Mouse (Mus musculus): Measurements from ENCODE around the gene Nudt8. TPM values are rescaled to one million over a fixed set of nuclear protein-coding genes. Genes with fewer than 3 reads are reported as not detected.

Nudt8 gene
- 19.1 TPM for polyA plus RNA-seq (2014; fragmentation: Illumina TruSeq; extraction: RNeasy Lipid Tissue Mini Kit (QIAGEN cat#74804); ENCODE audit: insufficient read depth, low read depth, low replicate concordance)

DNA sequence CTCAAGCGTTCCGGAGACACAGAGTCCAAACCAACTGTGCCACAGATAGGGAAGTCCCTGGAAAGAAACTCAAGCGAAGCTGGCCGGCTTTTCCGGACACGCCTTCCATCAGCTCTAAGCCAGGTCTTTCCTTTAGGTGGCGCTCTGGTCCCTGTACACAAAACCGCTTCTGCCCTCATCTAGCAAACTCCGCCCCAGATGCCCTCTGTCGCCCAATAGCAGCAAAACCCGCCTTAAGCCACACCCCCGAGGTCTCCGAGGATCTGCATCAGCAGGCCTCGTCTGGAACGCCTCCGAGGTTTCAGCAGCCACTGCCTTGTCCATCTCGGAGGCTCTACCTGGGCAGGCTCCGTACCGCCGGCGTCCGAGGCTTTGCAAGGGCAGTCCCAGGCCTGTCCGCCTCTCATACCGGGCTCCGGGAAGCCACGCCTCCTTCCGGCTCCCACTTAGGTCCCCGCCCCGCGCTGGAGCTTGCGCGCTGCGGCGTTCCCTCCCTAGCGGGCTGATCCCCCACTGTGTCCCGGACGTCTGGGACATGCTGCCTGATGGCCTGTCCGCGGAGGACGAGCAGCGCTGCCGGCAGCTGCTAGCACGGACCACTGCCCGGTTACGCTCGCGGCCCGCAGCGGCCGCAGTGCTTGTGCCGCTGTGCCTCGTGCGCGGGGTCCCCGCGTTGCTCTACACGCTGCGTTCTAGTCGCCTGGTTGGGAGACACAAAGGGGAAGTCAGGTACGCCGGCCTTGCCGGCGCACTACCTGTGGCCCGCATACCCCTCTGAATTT lies at the start of gene Nudt8, which contains the start of gene Gm49405:
TSS of gene Nudt8 (plus strand) at position 462 of the 782 bp plus-strand sequence.
TSS of gene Gm49405 (plus strand) at position 508 of the 782 bp plus-strand sequence.

DNA sequence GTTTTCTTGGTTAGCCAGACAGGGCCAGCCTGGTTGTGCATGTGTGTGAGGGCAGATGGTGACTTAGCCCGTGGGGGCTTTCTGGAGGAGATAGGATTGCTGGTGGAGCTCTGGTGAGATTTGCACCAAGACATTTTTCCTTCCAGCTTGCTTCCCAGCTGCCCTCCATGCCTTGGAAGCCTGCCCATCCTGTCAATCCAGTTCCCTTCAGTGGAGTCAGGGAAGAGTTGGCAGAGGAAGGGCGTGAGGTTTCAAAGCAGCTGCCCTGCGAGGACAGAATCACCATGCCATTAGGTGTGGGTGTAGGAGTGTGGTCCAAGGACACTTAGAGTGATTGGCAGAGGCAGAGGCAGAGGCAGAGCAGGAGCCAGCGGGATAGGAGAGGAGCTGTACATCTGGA lies 41.9 kb upstream of the Nudt8 start, which contains the start of gene Aldh3b3:
TSS of gene Aldh3b3 (plus strand) at position 176 of the 400 bp plus-strand sequence.

DNA sequence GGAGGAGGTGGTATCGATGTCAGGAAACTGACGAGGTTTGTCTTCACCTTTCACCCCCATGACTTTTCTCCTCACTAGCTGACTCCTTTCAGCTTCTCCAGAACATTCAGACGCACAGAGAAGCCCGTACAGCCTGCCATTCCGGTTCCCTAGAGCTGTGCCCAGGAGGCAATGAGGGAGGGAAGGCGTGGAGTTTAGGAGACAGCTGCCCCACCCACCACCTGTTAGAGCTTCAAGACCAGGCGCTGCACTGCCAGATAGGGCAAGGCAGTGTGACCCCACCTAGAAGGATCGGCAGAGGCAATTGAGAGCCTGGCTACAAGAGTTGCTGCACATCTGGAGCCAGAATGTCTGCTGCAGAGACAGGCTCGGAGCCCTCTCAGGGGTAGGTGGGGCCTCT lies 28.2 kb upstream of the Nudt8 start, which contains the start of gene Aldh3b2:
TSS of gene Aldh3b2 (plus strand) at position 100 of the 400 bp plus-strand sequence.

DNA sequence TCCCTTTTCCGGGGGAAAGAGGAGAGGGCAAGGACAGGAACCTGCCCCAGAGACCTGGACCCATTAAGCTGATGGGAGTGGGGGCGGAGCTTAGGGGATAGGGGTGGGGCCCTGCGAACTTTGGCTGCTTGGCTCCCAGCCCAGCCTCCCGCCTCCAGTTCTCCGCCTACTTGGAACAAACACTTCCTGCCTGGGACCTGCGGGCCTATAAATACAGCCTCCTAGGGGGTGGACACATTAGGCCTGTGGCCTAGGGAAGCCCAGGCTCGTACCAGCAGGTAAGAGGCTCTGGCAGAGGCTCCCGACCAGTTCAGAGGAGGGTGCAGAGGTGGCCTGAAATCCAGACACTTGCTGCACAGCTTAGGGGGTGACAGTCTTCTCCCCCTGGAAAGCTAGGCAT lies 14.0 kb upstream of the Nudt8 start, which contains the start of gene Acy3:
TSS of gene Acy3 (plus strand) at position 237 of the 400 bp plus-strand sequence.

DNA sequence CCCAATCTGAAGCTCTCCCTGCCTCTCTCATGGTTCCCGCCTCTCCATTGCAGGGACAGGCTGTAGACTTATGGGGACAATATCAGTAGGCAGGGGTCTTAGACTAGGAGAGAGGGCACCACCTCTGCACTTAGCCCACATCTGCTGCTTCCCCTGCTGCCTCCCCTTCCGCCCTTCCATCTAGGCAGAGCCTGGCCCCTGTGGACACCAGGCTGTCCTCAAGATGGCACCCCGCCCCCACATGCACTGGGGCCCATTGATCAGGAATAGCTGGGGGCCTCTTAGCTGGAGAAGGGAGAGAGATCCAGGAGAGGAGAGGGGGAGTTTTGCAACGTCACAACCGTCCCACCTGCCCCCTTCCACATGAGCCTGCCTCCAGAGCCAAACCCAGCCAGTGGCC lies 8.0 kb upstream of the Nudt8 start, which contains the start of gene Tbx10:
TSS of gene Tbx10 (plus strand) at position 337 of the 400 bp plus-strand sequence.

DNA sequence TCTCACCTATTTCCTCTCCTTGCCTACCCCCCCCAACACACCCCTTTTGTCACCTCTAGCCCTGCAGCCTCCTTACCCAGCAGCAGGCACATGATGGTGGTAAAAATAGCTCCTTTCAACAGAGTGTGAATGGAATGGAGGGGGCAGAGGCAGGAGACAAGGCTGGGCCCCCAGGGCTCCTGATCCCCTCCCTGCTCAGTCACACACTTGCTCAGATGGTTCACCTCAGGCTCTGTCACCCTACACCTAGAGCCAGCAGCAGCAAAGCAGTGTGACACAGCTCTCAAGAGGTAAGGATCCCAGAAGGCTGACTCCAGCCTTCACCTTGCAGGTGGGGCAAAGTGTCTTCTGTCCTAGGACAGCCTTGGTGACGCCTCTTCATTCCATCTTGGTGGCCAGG lies 2.7 kb downstream of the Nudt8 start, which contains the start of gene Doc2g:
TSS of gene Doc2g (plus strand) at position 202 of the 400 bp plus-strand sequence.

DNA sequence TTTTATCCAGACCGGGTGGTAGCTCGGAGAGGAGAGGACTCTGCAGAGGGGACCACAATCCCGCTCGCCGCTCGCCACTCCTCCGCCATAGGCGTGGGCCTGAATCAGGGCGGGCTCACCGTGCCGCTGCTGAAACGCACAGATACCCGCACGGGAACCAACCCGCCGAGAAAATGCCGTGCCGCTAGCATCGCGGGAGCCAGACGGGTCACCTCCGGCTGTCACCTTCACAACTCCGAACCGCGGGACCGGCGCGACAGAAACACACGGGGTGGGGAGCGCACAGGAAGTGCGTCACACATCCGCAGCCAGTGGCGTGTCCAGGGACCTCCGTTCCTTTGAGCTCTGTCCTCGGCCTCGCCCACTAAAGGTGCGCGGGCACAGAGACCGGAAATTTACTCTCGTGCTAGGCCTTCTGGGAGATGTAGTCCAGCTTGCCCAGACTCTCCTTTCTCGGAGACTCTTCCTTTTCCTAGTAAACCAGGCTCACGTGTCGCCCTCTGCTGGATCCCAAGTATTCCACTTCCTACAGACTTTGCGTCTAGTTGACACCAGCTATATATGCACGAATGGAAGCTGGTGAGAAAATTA lies 12.1 kb downstream of the Nudt8 start, which contains the start of gene Ndufv1:
TSS of gene Ndufv1 (minus strand) at position 375 of the 591 bp plus-strand sequence.

DNA sequence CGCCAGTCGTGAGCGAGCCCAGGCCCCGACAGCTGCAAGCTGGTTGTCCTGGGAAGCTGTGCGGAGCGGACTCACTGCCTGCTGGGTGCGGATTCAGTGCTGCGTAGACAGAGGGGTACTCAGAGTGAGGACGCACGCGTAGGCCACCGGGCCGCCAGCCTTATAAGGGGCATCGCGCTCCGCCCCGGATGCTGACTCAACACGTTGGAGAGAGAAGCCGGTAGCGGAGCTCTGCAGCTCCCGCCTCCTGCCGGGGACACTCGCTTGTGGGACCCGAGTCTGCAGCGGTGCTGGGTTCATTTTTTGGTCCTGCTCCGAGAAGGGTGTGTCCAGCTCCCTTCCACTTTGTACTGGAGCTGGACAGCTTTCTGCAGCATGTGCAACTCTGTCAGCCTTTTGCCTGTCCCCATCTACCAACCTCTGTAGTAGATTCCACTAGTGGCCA lies 37.4 kb downstream of the Nudt8 start, which contains the start of gene Gstp1:
TSS of gene Gstp1 (minus strand) at position 198 of the 445 bp plus-strand sequence.

DNA sequence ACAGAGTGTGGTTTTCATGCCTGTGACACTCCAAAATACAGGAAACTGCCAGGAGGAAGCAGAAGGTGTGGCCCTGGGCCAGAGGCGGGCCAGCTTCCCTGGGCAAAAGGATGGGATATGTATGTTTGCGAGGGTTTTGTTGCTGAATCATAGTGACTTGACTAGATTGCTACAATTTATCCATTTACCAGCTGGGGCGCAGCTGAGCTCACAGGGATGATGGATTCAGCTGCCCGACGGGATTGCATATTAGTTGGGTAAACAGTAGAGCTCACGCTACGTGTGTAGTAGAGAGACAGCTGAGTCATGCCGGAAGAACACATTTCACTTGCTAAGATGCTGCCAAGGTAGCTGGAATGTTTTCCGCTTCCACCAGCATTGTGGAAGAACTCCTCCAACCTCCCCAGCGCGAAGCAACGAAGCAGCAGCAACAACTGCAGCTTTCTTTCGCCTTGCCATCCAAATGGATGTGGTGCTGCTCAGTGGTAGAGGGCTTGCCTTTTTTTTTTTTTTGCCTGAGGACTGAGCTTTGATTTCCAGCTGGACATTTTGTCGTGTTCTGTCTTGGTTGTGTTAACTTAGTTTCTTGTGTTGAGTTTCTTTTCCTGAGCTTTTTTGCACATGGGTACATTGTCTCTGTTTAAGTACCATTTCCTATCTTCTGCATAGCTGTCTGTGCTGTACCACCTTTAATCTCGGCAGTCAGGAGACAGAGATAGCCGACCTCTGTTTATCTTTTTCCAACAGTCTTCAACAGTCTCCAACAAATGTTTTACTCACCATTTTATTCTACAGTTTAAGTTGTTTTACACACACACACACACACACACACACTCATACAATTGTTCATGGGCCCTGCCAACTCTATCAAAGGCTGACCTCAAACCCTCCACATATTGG lies 45.8 kb downstream of the Nudt8 start, which contains the start of gene Gstp2:
TSS of gene Gstp2 (minus strand) at position 58 of the 900 bp plus-strand sequence.

Other genes with a start within 250 kb of the Nudt8 start
- gene Kmt5b, start 233.2 kb upstream of the Nudt8 start, polyA plus RNA-seq (2014; fragmentation: Illumina TruSeq; extraction: RNeasy Lipid Tissue Mini Kit (QIAGEN cat#74804); ENCODE audit: insufficient read depth, low read depth, low replicate concordance) = 13.1 TPM
- gene Chka, start 148.8 kb upstream of the Nudt8 start, polyA plus RNA-seq (2014; fragmentation: Illumina TruSeq; extraction: RNeasy Lipid Tissue Mini Kit (QIAGEN cat#74804); ENCODE audit: insufficient read depth, low read depth, low replicate concordance) = 34.0 TPM
- 35.0 TPM for gene Tcirg1, start 93.4 kb upstream of the Nudt8 start, polyA plus RNA-seq (2014; fragmentation: Illumina TruSeq; extraction: RNeasy Lipid Tissue Mini Kit (QIAGEN cat#74804); ENCODE audit: insufficient read depth, low read depth, low replicate concordance)
- 140 TPM for gene Ndufs8, start 87.8 kb upstream of the Nudt8 start, polyA plus RNA-seq (2014; fragmentation: Illumina TruSeq; extraction: RNeasy Lipid Tissue Mini Kit (QIAGEN cat#74804); ENCODE audit: insufficient read depth, low read depth, low replicate concordance)
- gene Aldh3b1, start 70.8 kb upstream of the Nudt8 start, polyA plus RNA-seq (2014; fragmentation: Illumina TruSeq; extraction: RNeasy Lipid Tissue Mini Kit (QIAGEN cat#74804); ENCODE audit: insufficient read depth, low read depth, low replicate concordance) = 53.6 TPM
- gene Unc93b1, start 65.4 kb upstream of the Nudt8 start, polyA plus RNA-seq (2014; fragmentation: Illumina TruSeq; extraction: RNeasy Lipid Tissue Mini Kit (QIAGEN cat#74804); ENCODE audit: insufficient read depth, low read depth, low replicate concordance) = 56.9 TPM
- 0.20 TPM for gene Aldh3b3, start 41.9 kb upstream of the Nudt8 start, polyA plus RNA-seq (2014; fragmentation: Illumina TruSeq; extraction: RNeasy Lipid Tissue Mini Kit (QIAGEN cat#74804); ENCODE audit: insufficient read depth, low read depth, low replicate concordance)
- gene Aldh3b2, start 28.3 kb upstream of the Nudt8 start, polyA plus RNA-seq (2014; fragmentation: Illumina TruSeq; extraction: RNeasy Lipid Tissue Mini Kit (QIAGEN cat#74804); ENCODE audit: insufficient read depth, low read depth, low replicate concordance) = 0.83 TPM
- gene Acy3, start 14.0 kb upstream of the Nudt8 start, polyA plus RNA-seq (2014; fragmentation: Illumina TruSeq; extraction: RNeasy Lipid Tissue Mini Kit (QIAGEN cat#74804); ENCODE audit: insufficient read depth, low read depth, low replicate concordance) = 10.1 TPM
- not detected for gene Tbx10, start 7.8 kb upstream of the Nudt8 start, polyA plus RNA-seq (2014; fragmentation: Illumina TruSeq; extraction: RNeasy Lipid Tissue Mini Kit (QIAGEN cat#74804); ENCODE audit: insufficient read depth, low read depth, low replicate concordance)
- 0.23 TPM for gene Gm49405, start within 50 bp of the Nudt8 start, polyA plus RNA-seq (2014; fragmentation: Illumina TruSeq; extraction: RNeasy Lipid Tissue Mini Kit (QIAGEN cat#74804); ENCODE audit: insufficient read depth, low read depth, low replicate concordance)
- 4.9 TPM for gene Doc2g, start 2.7 kb downstream of the Nudt8 start, polyA plus RNA-seq (2014; fragmentation: Illumina TruSeq; extraction: RNeasy Lipid Tissue Mini Kit (QIAGEN cat#74804); ENCODE audit: insufficient read depth, low read depth, low replicate concordance)
- 85.5 TPM for gene Ndufv1, start 12.2 kb downstream of the Nudt8 start, polyA plus RNA-seq (2014; fragmentation: Illumina TruSeq; extraction: RNeasy Lipid Tissue Mini Kit (QIAGEN cat#74804); ENCODE audit: insufficient read depth, low read depth, low replicate concordance)
- gene Gstp1, start 37.4 kb downstream of the Nudt8 start, polyA plus RNA-seq (2014; fragmentation: Illumina TruSeq; extraction: RNeasy Lipid Tissue Mini Kit (QIAGEN cat#74804); ENCODE audit: insufficient read depth, low read depth, low replicate concordance) = 401 TPM
- gene Gstp2, start 45.4 kb downstream of the Nudt8 start, polyA plus RNA-seq (2014; fragmentation: Illumina TruSeq; extraction: RNeasy Lipid Tissue Mini Kit (QIAGEN cat#74804); ENCODE audit: insufficient read depth, low read depth, low replicate concordance) = 28.2 TPM
- gene Gstp3, start 59.0 kb downstream of the Nudt8 start, polyA plus RNA-seq (2014; fragmentation: Illumina TruSeq; extraction: RNeasy Lipid Tissue Mini Kit (QIAGEN cat#74804); ENCODE audit: insufficient read depth, low read depth, low replicate concordance) = 10.6 TPM
- 0.93 TPM for gene Cabp2, start 81.0 kb downstream of the Nudt8 start, polyA plus RNA-seq (2014; fragmentation: Illumina TruSeq; extraction: RNeasy Lipid Tissue Mini Kit (QIAGEN cat#74804); ENCODE audit: insufficient read depth, low read depth, low replicate concordance)
- gene Cdk2ap2, start 96.6 kb downstream of the Nudt8 start, polyA plus RNA-seq (2014; fragmentation: Illumina TruSeq; extraction: RNeasy Lipid Tissue Mini Kit (QIAGEN cat#74804); ENCODE audit: insufficient read depth, low read depth, low replicate concordance) = 128 TPM
- 24.1 TPM for gene Pitpnm1, start 99.4 kb downstream of the Nudt8 start, polyA plus RNA-seq (2014; fragmentation: Illumina TruSeq; extraction: RNeasy Lipid Tissue Mini Kit (QIAGEN cat#74804); ENCODE audit: insufficient read depth, low read depth, low replicate concordance)
- 110 TPM for gene Aip, start 125.3 kb downstream of the Nudt8 start, polyA plus RNA-seq (2014; fragmentation: Illumina TruSeq; extraction: RNeasy Lipid Tissue Mini Kit (QIAGEN cat#74804); ENCODE audit: insufficient read depth, low read depth, low replicate concordance)
- not detected for gene Gpr152, start 139.2 kb downstream of the Nudt8 start, polyA plus RNA-seq (2014; fragmentation: Illumina TruSeq; extraction: RNeasy Lipid Tissue Mini Kit (QIAGEN cat#74804); ENCODE audit: insufficient read depth, low read depth, low replicate concordance)
- gene Cabp4, start 143.5 kb downstream of the Nudt8 start, polyA plus RNA-seq (2014; fragmentation: Illumina TruSeq; extraction: RNeasy Lipid Tissue Mini Kit (QIAGEN cat#74804); ENCODE audit: insufficient read depth, low read depth, low replicate concordance) = not detected
- 121 TPM for gene Coro1b, start 148.0 kb downstream of the Nudt8 start, polyA plus RNA-seq (2014; fragmentation: Illumina TruSeq; extraction: RNeasy Lipid Tissue Mini Kit (QIAGEN cat#74804); ENCODE audit: insufficient read depth, low read depth, low replicate concordance)
- gene Ptprcap, start 153.0 kb downstream of the Nudt8 start, polyA plus RNA-seq (2014; fragmentation: Illumina TruSeq; extraction: RNeasy Lipid Tissue Mini Kit (QIAGEN cat#74804); ENCODE audit: insufficient read depth, low read depth, low replicate concordance) = 41.4 TPM
- 19.1 TPM for gene Rps6kb2, start 162.8 kb downstream of the Nudt8 start, polyA plus RNA-seq (2014; fragmentation: Illumina TruSeq; extraction: RNeasy Lipid Tissue Mini Kit (QIAGEN cat#74804); ENCODE audit: insufficient read depth, low read depth, low replicate concordance)
- 2.5 TPM for gene Carns1, start 174.9 kb downstream of the Nudt8 start, polyA plus RNA-seq (2014; fragmentation: Illumina TruSeq; extraction: RNeasy Lipid Tissue Mini Kit (QIAGEN cat#74804); ENCODE audit: insufficient read depth, low read depth, low replicate concordance)
- gene Tbc1d10c, start 190.7 kb downstream of the Nudt8 start, polyA plus RNA-seq (2014; fragmentation: Illumina TruSeq; extraction: RNeasy Lipid Tissue Mini Kit (QIAGEN cat#74804); ENCODE audit: insufficient read depth, low read depth, low replicate concordance) = 22.1 TPM
- gene Ppp1ca, start 191.5 kb downstream of the Nudt8 start, polyA plus RNA-seq (2014; fragmentation: Illumina TruSeq; extraction: RNeasy Lipid Tissue Mini Kit (QIAGEN cat#74804); ENCODE audit: insufficient read depth, low read depth, low replicate concordance) = 290 TPM
- 12.4 TPM for gene Rad9a, start 201.1 kb downstream of the Nudt8 start, polyA plus RNA-seq (2014; fragmentation: Illumina TruSeq; extraction: RNeasy Lipid Tissue Mini Kit (QIAGEN cat#74804); ENCODE audit: insufficient read depth, low read depth, low replicate concordance)
- 7.9 TPM for gene Clcf1, start 213.7 kb downstream of the Nudt8 start, polyA plus RNA-seq (2014; fragmentation: Illumina TruSeq; extraction: RNeasy Lipid Tissue Mini Kit (QIAGEN cat#74804); ENCODE audit: insufficient read depth, low read depth, low replicate concordance)
- gene AC109138.7, start 213.8 kb downstream of the Nudt8 start, polyA plus RNA-seq (2014; fragmentation: Illumina TruSeq; extraction: RNeasy Lipid Tissue Mini Kit (QIAGEN cat#74804); ENCODE audit: insufficient read depth, low read depth, low replicate concordance) = not detected
- gene Pold4, start 231.3 kb downstream of the Nudt8 start, polyA plus RNA-seq (2014; fragmentation: Illumina TruSeq; extraction: RNeasy Lipid Tissue Mini Kit (QIAGEN cat#74804); ENCODE audit: insufficient read depth, low read depth, low replicate concordance) = 52.0 TPM

All from lung, adult 10 weeks (tissue).